Mouse (Mus musculus) left cerebral cortex, adult 2 months (tissue): Measurements from ENCODE around the gene Tshr. TPM values are rescaled to one million over a fixed set of nuclear protein-coding genes. Genes with fewer than 3 reads are reported as not detected.
"Not testable (repeated sequence)": the region's sequence is repeated elsewhere in the genome, so short reads cannot be mapped to it uniquely, and the experiment has no call there.

ENCODE experiments used
- DNase-seq, 2 experiments: peaks; one replicate each; pipeline ENCODE4 v3.0.0; 2021 to 2022; ENCODE audit warnings: low spot score in 2 of 2, mixed read lengths in 1 of 2; ENCODE audit errors: extremely low spot score in 1 of 2
- H3K27ac ChIP-seq: fragments of 200-600 bp; 2 replicates; pipeline ENCODE4 v1.8.1; 2022
- H3K4me3 ChIP-seq: fragments of 200-600 bp; 2 replicates; pipeline ENCODE4 v1.8.1; 2022
- CTCF ChIP-seq: fragments of 200-600 bp; IDR thresholded peaks from 2 replicates; pipeline ENCODE4 v1.8.1; 2022; ENCODE audit warnings: antibody characterized with exemption, mild to moderate bottlenecking, moderate library complexity
- intact Hi-C: fragments of 180-260 bp; cut with DNase I; formaldehyde crosslinking; loops from one replicate; pipeline ENCODE4 v1.15.1; 2025
- long read RNA-seq, 2 experiments: library from polyadenylated mRNA; stranded (forward); transcript quantifications; one replicate each; pipeline ENCODE4 v2.0.0; 2021; ENCODE audit warnings: borderline mapping rate in 2 of 2
- total RNA-seq, 2 experiments: library from RNA; stranded (reverse); gene quantifications; 2 replicates each; pipeline ENCODE4 v1.2.3; 2021

The Tshr gene
- under 1 TPM; 0.23 to 0.33 TPM for total RNA-seq
- long read RNA-seq, experiment 1, partial matches to known transcripts, result 0 of 1 reads
- long read RNA-seq, experiment 1, other reads (novel, unspliced or antisense), result 1 of 1 reads
- long read RNA-seq, experiment 2, full-length matches to known transcripts, result 1 of 1 reads
- long read RNA-seq, experiment 2, partial matches to known transcripts, result 0 of 1 reads
- long read RNA-seq, experiment 2, other reads (novel, unspliced or antisense), result 0 of 1 reads

GRCm38 (mm10) chr12:91384281-91385017 lies at the start of gene Tshr, which contains the start of gene Cep128:
TSS of gene Tshr (plus strand) at chr12:91384563.
TSS of gene Cep128 (minus strand) at chr12:91384409.
- DNase-seq, result peak; percentile 88 to 89
- Histone ChIP-seq H3K4me3 (peak within 1 kb of the TSS; percentile 58), H3K27ac (peak within 1 kb of the TSS; percentile 53; the same call in 1 of the 2 replicates)
- intact Hi-C loops, result no loop called here
- TF ChIP-seq CTCF, result no peak

- intact Hi-C loops, H3K4me3 ChIP-seq, DNase-seq, H3K27ac ChIP-seq: not testable (repeated sequence)
Observed at GRCm38 (mm10) chr12:91338656-91339055, 45.7 kb upstream of the Tshr start.

GRCm38 (mm10) chr12:91353783-91354182 lies 30.6 kb upstream of the Tshr start:
- no peak for TF ChIP-seq CTCF
- no peak for DNase-seq
- intact Hi-C loops, result no loop called here
- Histone ChIP-seq H3K4me3 (no peak overlapping the region), H3K27ac (no peak overlapping the region)

GRCm38 (mm10) chr12:91369173-91369572 lies 15.2 kb upstream of the Tshr start:
- no peak for TF ChIP-seq CTCF
- no peak overlapping the region for H3K4me3 ChIP-seq
- DNase-seq, result no peak
- H3K27ac ChIP-seq, result no peak overlapping the region
- intact Hi-C loops, result no loop called here

- Histone ChIP-seq H3K27ac (no peak overlapping the region), H3K4me3 (peak overlapping the region; percentile 58)
- intact Hi-C loops, result no loop called here
- no peak for DNase-seq
- no peak for TF ChIP-seq CTCF
Observed at GRCm38 (mm10) chr12:91383516-91384264, 673 bp upstream of the Tshr start.

- Histone ChIP-seq H3K4me3 (peak overlapping the region; percentile 35), H3K27ac (no peak overlapping the region)
- peak; percentile 82 to 83 for DNase-seq
- intact Hi-C loops, result loop anchor here (1.0 to 2.0 kb wide), 2 partner anchors 18 to 399 kb away; no protein-coding TSS in a partner anchor
- peak; percentile 87 for TF ChIP-seq CTCF
Observed at GRCm38 (mm10) chr12:91400232-91401048, 16.1 kb downstream of the Tshr start.

- peak overlapping the region; percentile 35 for H3K4me3 ChIP-seq
- no peak for TF ChIP-seq CTCF
- DNase-seq, result no peak
- intact Hi-C loops, result loop anchor here (2.0 kb wide), 1 partner anchor 18 kb away; no protein-coding TSS in a partner anchor
- H3K27ac ChIP-seq, result no peak overlapping the region
Observed at GRCm38 (mm10) chr12:91401049-91401352, 16.6 kb downstream of the Tshr start.

- DNase-seq, result no peak
- H3K4me3 ChIP-seq, result no peak overlapping the region
- H3K27ac ChIP-seq, result no peak overlapping the region
- intact Hi-C loops, result no loop called here
- TF ChIP-seq CTCF, result no peak
Observed at GRCm38 (mm10) chr12:91410306-91410705, 25.9 kb downstream of the Tshr start.

- DNase-seq, result no peak
- no peak for TF ChIP-seq CTCF
- intact Hi-C loops, result no loop called here
- Histone ChIP-seq H3K27ac (no peak overlapping the region), H3K4me3 (no peak overlapping the region)
Observed at GRCm38 (mm10) chr12:91412461-91413182, 28.3 kb downstream of the Tshr start.

- no peak for DNase-seq
- H3K4me3 ChIP-seq, result no peak overlapping the region
- H3K27ac ChIP-seq, result no peak overlapping the region
- TF ChIP-seq CTCF, result no peak
- intact Hi-C loops, result no loop called here
Observed at GRCm38 (mm10) chr12:91415112-91415511, 30.7 kb downstream of the Tshr start.

GRCm38 (mm10) chr12:91416828-91417227 lies 32.5 kb downstream of the Tshr start:
- no peak for TF ChIP-seq CTCF
- intact Hi-C loops, result no loop called here
- Histone ChIP-seq H3K4me3 (no peak overlapping the region), H3K27ac (no peak overlapping the region)
- no peak for DNase-seq
